Mouse (Mus musculus) midbrain, postnatal 0 days (tissue): ENCODE data around the gene Mthfsd. TPM values are rescaled to one million over a fixed set of nuclear protein-coding genes. Genes with fewer than 3 reads are reported as not detected.

ENCODE experiments used
- ATAC-seq: fragments of 200-750 bp; cut with Nextera tagmentation; 2 replicates; pipeline ENCODE4 v1.8.0; 2017; ENCODE audit warnings: moderate number of reproducible peaks, mild to moderate bottlenecking, moderate TSS enrichment, moderate library complexity; ENCODE audit not compliant: low FRiP score
- DNase-seq: peaks from one replicate; pipeline ENCODE4 v3.0.0-alpha.2; 2015; ENCODE audit warnings: low spot score
- H3K27ac ChIP-seq: fragments of 300-500 bp; sonication (generic); 2 replicates; pipeline ENCODE4 v1.5.1; 2014; ENCODE audit warnings: low read depth, mild to moderate bottlenecking, low read length, mixed read lengths
- H3K27me3 ChIP-seq: fragments of 300-500 bp; sonication (generic); 2 replicates; pipeline ENCODE4 v1.6.1; 2014; ENCODE audit warnings: low read length, control low read depth, mixed read lengths; ENCODE audit not compliant: insufficient read depth
- H3K36me3 ChIP-seq: fragments of 300-500 bp; sonication (generic); 2 replicates; pipeline ENCODE4 v1.6.1; 2014; ENCODE audit warnings: low read length, control low read depth, mixed read lengths; ENCODE audit not compliant: insufficient read depth
- H3K4me1 ChIP-seq: fragments of 300-500 bp; sonication (generic); 2 replicates; pipeline ENCODE4 v1.6.1; 2014; ENCODE audit warnings: mild to moderate bottlenecking, control low read depth, antibody characterized with exemption, low read length, mixed read lengths; ENCODE audit not compliant: insufficient read depth
- H3K4me2 ChIP-seq: fragments of 300-500 bp; sonication (generic); 2 replicates; pipeline ENCODE4 v1.6.1; 2014; ENCODE audit warnings: low read depth, mild to moderate bottlenecking, low read length, mixed read lengths; ENCODE audit not compliant: poor library complexity, severe bottlenecking
- H3K4me3 ChIP-seq: fragments of 300-500 bp; sonication (generic); 2 replicates; pipeline ENCODE4 v1.5.1; 2014; ENCODE audit warnings: low read depth, mild to moderate bottlenecking, low read length, moderate library complexity
- H3K9ac ChIP-seq: fragments of 300-500 bp; sonication (generic); replicated peaks from 2 replicates; pipeline ENCODE4 v1.6.1; 2014; ENCODE audit warnings: mild to moderate bottlenecking, low read length, moderate library complexity, mixed read lengths; ENCODE audit not compliant: poor library complexity, severe bottlenecking
- H3K9me3 ChIP-seq: fragments of 300-500 bp; sonication (generic); 2 replicates; pipeline ENCODE4 v1.6.1; 2016; ENCODE audit warnings: low read length, control low read depth
- CTCF ChIP-seq: IDR thresholded peaks from 2 replicates; pipeline ENCODE4 v1.5.1; 2016; ENCODE audit warnings: antibody characterized with exemption, mild to moderate bottlenecking
- WGBS: fragments of 180-500 bp; shearing (Covaris S2); extraction: QIAGEN DNeasy Blood & Tissue Kit; methylation state at CpG from one replicate; pipeline ENCODE4 v1.1.7; 2014; 5-methylcytosine and 5-hydroxymethylcytosine counted together
- polyA plus RNA-seq: library from polyadenylated mRNA; unstranded; fragments of >200 nt; fragmentation: Nextera tagmentation; extraction: Ambion mirVana; gene quantifications from 2 replicates; pipeline ENCODE4 v1.2.1, GENCODE M21; 2015
- total RNA-seq: library from RNA; depleted of rRNA; stranded (reverse); fragments of >200 nt; gene quantifications from 2 replicates; pipeline ENCODE4 v1.2.3, GENCODE M21; 2014

The Mthfsd gene
- total and polyA plus RNA-seq, 2 experiments from 2014 or later, result 37.2 to 53.4 TPM

GRCm38 (mm10) chr8:121119635-121120455 lies 11.7 kb upstream of the Mthfsd start:
- no peak for ATAC-seq
- no peak for TF ChIP-seq CTCF
- Histone ChIP-seq H3K4me2 (no peak overlapping the region), H3K36me3 (no peaks in the 10 kb centered on the region), H3K27me3 (peaks cover 87% of the 10 kb centered on the region), H3K9ac (no peak overlapping the region), H3K4me1 (peaks cover 2% of the 10 kb centered on the region; the same call in 1 of the 2 replicates), H3K9me3 (no peaks in the 10 kb centered on the region), H3K27ac (no peak overlapping the region), H3K4me3 (no peak overlapping the region)
- WGBS, result 7% methylated on average over 12 of the region's 12 CpGs
- DNase-seq, result no peak

GRCm38 (mm10) chr8:121118634-121119420 lies 10.6 kb upstream of the Mthfsd start:
- Histone ChIP-seq H3K4me3 (no peak overlapping the region), H3K27ac (no peak overlapping the region), H3K9me3 (no peaks in the 10 kb centered on the region), H3K27me3 (peaks cover 85% of the 10 kb centered on the region), H3K4me2 (no peak overlapping the region), H3K4me1 (peaks cover 2% of the 10 kb centered on the region; the same call in 1 of the 2 replicates), H3K36me3 (no peaks in the 10 kb centered on the region), H3K9ac (no peak overlapping the region)
- no peak for ATAC-seq
- no peak for DNase-seq
- WGBS, result 2% methylated on average over 18 of the region's 18 CpGs
- TF ChIP-seq CTCF, result no peak

- 0 out of 2 replicates have a peak overlapping the region, but pooled peaks have one; percentile 23 for H3K4me2 ChIP-seq
- no peaks in the 10 kb centered on the region for H3K9me3 ChIP-seq
- H3K4me3 ChIP-seq, result peak overlapping the region; percentile 29; the same call in 1 of the 2 replicates
- under 1% methylated on average over 28 of the region's 28 CpGs for WGBS
- no peaks in the 10 kb centered on the region for H3K36me3 ChIP-seq
- H3K27ac ChIP-seq, result no peak overlapping the region
- H3K9ac ChIP-seq, result no peak overlapping the region; the same call in 1 of the 2 replicates
- peaks cover 80% of the 10 kb centered on the region for H3K27me3 ChIP-seq
- DNase-seq, result no peak
- TF ChIP-seq CTCF, result no peak
- ATAC-seq, result no peak
- peaks cover 2% of the 10 kb centered on the region; the same call in 1 of the 2 replicates for H3K4me1 ChIP-seq
These were observed 9.7 kb upstream of the Mthfsd start for GRCm38 (mm10) chr8:121117906-121118305.

GRCm38 (mm10) chr8:121117186-121117651 lies 9.0 kb upstream of the Mthfsd start:
- H3K27me3 ChIP-seq, result peaks cover 73% of the 10 kb centered on the region
- H3K9me3 ChIP-seq, result no peaks in the 10 kb centered on the region
- H3K4me3 ChIP-seq, result peak overlapping the region; percentile 29
- no peak overlapping the region for H3K27ac ChIP-seq
- DNase-seq (no peak), ATAC-seq (no peak)
- peaks cover 2% of the 10 kb centered on the region; the same call in 1 of the 2 replicates for H3K4me1 ChIP-seq
- no peaks in the 10 kb centered on the region for H3K36me3 ChIP-seq
- peak overlapping the region; percentile 23; the same call in 1 of the 2 replicates for H3K4me2 ChIP-seq
- TF ChIP-seq CTCF, result peak; percentile 10; the same call in 1 of the 2 replicates
- H3K9ac ChIP-seq, result no peak overlapping the region
- WGBS, result under 1% methylated on average over 35 of the region's 62 CpGs

GRCm38 (mm10) chr8:121116591-121117185 lies 8.5 kb upstream of the Mthfsd start:
- peaks cover 2% of the 10 kb centered on the region; the same call in 1 of the 2 replicates for H3K4me1 ChIP-seq
- peak overlapping the region; percentile 45 for H3K4me2 ChIP-seq
- H3K9me3 ChIP-seq, result no peaks in the 10 kb centered on the region
- H3K9ac ChIP-seq, result no peak overlapping the region
- peak overlapping the region; percentile 29 for H3K4me3 ChIP-seq
- DNase-seq, result no peak
- no peak for TF ChIP-seq CTCF
- no peak for ATAC-seq
- no peaks in the 10 kb centered on the region for H3K36me3 ChIP-seq
- no peak overlapping the region for H3K27ac ChIP-seq
- WGBS, result 1% methylated on average over 54 of the region's 55 CpGs
- peaks cover 68% of the 10 kb centered on the region for H3K27me3 ChIP-seq
